Mouse (Mus musculus): Measurements from ENCODE around the gene Rcor2.

The Rcor2 gene

DNA sequence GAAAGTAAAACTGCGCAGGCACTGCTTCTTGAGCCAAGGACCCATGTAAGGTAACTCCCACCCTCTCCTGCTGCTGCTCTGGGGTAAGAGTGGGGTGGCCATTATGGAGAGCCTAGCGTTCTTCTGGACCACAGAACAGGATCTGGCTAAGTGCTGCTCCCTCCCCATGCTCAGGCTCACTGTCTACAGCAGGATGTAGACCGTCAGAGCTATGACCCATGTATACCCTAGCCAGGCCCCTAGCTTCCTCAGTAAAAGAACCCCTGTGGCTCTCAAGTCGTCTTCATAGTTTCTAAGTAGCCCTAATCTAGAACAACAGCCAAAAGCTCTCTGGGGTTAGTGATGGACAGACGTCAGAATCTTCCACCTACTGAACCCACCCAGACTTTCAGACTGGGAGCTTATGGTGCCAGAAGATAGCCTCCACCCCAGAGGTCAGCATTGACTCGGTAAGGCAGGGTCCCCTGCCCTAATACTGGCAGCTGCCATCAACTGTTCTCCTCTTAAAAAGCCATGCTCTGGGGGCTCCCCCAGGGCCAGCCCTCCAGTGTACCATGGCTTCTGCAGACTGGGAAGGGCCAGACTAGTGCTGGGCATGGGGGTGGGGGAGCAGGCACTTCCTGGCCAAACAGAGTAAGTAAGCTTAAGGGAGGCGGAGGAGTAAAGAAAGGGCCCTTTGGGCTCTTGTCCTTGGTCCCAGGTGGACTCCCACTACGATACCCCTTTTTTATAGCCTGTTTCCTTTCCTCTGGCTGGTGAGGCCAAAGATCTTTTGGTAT lies 27.2 kb downstream of the Rcor2 start:
- DNase-seq, result peak in 1 of 2 experiments; percentile 62

DNA sequence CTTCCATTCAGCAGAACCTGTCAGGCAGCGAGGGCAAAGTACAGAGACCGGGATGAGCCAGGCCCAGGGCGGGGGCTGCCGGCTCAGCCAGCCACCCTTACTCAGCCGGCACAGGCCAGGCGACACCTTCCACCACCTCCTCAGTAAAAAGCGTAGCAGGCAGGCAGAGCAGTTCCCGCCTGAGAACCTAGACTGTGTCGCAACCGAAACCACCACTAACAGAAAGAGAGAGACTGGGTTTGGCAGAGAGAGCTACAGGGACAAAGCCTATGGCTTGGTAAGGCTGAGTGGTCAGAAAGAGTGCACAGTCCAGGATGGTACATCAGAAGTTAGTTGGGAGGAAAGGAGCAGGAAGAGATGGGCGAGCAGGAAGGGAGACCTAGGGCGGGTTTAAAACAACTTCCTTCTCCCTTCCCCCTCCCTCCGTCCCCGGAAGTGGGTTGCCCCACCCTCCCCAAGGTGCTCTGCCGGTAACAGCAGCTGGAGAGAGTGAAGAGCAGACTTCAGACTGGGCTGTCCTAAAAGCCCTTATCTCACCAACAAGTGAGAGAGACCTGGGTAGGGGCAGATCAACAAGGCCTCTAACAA lies 28.0 kb downstream of the Rcor2 start:
- peak; percentile 68 to 89 for DNase-seq

DNA sequence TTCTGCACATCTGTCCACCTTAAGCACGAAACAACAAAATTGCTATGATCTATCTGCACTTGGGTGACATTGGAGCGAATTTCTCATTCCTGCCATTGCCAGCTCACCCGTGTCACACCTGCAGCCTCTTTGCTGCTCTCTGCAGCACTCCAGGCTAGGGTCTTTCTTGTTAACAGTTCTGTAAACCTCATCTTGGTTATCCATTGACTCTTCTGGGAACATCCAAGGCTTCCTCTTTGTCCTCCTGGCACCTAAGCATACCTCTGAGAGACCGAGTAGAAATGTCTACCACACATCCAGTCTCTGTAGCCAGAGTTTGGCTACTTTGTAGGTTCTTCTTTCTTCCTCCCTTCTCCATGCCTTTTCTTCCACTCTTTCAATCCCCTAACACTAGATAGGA lies 28.8 kb downstream of the Rcor2 start:
- DNase-seq, result peak in 1 of 2 experiments; percentile 46

DNA sequence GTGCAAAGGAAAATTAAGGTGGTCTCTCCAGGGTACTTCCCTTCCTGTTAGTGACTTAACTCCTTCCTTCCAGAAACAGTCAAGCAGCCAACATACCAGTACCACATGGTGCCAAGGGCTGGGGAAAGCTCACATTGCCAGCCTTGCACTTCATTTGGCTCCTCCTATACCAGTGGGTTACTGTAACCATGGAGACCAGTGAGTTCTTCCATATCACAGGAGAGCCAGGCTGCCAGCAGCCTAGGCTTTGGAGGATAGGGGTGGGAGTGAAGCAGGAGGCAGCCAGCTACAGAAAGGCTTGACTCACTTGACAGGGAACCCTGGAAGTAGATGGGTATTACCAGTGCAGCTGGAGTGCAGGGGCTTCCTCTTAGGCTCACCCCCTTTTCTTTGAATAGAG lies 31.9 kb downstream of the Rcor2 start:
- DNase-seq, result no peak

DNA sequence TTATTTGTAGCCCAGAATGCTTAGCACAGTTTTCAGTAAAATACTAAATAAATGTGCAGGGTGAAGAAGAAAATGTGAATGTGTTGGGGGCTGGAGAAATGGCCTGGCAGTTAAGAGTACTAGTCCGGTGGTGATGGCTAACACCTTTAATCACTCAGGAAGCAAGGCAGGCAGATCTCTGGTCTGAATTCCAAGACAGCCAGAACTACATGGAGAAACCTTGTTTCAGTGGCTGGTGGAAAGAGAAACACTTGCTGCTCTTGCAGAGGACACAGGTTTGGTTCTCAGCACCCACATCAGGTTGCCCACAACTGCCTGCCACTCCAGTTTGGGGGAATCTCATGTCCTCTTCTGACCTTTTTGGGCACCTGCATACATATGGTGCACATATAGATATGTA lies 33.0 kb downstream of the Rcor2 start:
- no peak for DNase-seq

DNA sequence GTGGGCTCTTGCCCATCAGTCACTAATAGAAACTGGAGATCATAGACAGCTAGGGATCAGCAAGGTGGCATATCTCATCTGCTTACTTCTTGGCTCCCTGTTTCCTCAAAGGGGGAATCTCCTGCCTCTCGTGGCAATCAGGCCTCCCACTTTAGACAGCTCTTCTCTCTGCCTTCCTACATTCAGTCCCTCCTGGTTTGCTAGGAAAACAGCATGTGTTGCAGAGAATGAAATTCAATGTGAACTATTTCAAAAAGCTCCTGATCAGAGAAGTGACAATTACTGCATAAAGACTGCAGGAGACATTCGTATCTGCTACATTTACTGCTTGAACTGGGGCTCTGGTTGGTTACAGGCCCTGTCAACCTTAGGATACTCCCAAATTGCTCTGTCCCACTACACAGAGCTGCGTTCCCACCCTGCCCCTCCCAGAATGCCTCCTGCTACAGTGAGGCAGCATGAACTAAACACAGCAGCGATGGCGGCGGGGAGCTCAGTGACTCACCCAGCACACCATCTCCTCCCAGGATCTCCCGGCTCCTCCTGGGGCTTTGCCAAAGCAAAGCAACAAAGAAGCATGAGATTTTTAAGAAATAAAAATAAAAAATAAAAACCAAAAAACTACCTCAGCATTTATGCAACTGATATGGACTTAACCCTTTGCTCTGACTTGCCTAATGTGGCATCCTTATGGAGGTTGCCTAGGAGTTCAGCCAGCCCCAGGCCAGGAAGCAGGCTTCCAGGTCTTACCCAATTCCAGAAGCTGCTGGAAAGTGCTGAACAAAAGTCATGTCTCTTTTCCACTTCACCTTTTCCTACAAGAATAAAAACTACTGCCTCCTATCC lies 34.7 kb downstream of the Rcor2 start:
- DNase-seq, result peak in 1 of 2 experiments; percentile 51

DNA sequence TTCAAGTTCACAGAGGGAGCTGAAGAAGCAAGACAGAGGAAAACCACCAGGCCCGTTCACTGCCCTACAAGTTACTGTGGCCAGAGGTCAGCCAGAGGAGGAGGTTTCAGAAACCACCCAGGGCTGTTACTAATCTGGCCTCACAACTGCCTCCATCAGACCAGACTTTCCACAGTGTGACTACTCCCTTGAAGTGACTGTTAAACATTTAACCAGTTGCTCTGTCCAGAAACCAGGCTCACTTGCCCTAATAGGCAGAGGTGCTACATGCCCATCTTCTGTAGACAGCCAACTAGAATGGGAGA lies 35.3 kb downstream of the Rcor2 start:
- DNase-seq, result peak; percentile 65 to 88

DNA sequence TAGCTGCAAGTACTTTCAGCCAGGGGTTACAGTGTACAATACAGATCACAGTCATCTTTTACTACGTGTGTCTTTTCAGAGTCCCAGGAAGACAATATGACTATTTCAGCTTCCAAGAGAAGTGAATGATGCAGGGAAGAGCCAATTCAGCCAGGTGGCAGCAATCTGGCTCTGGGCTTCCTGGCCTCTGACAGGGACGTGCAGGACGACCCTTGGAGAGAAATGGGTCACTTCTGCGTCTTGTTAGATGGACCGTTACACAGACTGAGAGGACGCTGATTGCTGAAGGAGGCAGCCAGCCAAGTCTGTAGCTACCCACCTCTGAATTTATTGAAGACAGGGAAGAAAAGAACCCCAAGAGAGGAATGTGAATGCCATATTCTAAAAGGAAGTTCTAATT lies 36.7 kb downstream of the Rcor2 start:
- DNase-seq, result no peak

DNA sequence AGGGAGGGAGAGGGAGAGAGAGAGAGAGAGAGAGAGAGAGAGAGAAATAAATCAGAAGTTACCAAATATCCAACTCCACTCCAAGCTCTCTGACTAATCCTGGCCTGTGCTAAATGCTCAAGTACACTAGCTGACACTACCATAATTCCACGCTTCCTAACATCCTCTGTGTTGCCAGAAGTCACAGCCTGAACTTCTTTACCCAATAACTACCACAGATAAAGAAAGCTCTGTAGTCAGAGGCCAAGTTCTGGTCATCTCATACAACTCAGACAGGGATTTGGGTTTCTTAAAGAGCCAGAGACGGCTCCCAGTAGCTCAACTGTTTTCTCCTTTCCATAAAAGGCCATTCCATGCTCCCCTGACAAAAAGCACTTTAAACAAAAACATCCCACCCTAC lies 37.7 kb downstream of the Rcor2 start:
- no peak for DNase-seq

DNA sequence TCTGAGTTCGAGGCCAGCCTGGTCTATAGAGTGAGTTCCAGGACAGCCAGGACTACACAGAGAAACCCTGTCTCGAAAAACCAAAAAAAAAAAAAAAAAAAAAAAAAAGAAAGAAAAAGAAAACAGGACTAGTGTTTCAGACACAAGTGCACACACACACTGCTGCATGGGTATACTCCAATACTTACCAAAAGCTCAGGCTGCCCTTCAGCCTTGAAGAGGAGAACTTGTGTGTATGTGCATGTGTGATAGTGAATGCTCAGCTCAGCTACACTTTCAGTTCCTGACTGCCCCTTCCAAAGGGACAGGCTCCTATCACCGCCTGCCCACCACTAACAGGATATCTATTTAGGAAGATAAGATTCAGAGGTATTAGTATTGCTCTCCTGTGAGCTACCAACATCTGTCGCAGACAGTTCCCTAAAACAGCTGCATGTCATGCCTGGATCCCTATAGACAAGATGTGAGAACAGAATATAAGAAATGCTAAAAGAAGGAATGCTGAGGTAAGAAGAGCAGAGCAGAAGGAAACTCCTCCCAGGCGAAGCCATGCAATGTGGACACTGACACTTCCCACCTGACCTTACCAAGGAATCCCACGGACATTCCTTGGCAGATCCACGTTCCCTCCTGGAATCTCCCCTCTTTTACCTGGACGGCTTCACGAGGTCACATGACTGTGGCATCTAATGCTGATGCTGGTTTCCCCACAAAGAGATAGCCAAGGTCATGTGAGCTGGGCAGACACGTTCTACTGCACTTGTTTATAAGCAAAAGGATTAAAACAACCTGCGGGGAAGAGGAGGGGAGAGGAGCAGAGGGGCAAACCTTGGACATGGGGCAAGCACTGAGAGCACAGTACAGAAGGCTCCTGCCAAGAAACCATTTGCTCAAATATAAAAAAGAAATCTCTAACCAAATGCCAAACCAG lies 38.5 kb downstream of the Rcor2 start:
- DNase-seq, result peak; percentile 77 to 87

DNA sequence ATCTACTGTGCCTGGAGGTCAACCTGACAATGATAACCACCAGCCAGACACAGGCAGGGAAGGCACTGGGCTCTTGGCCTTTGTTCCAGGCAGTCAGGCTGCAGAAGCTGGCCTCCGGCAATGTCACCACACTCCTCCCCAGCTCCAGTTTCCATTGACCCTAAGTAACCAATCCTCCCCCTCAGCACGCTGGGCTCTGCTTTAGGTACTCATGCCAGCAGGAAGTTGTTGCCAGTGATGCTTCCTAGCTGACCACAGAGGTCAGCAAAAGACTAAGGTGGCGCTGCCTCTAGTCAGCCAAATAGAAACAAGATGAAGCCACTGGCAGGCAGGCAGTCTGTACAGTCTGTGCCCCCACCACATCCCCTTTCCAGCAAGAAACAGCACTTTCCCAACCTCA lies 39.8 kb downstream of the Rcor2 start:
- DNase-seq, result peak; percentile 62 to 88

DNA sequence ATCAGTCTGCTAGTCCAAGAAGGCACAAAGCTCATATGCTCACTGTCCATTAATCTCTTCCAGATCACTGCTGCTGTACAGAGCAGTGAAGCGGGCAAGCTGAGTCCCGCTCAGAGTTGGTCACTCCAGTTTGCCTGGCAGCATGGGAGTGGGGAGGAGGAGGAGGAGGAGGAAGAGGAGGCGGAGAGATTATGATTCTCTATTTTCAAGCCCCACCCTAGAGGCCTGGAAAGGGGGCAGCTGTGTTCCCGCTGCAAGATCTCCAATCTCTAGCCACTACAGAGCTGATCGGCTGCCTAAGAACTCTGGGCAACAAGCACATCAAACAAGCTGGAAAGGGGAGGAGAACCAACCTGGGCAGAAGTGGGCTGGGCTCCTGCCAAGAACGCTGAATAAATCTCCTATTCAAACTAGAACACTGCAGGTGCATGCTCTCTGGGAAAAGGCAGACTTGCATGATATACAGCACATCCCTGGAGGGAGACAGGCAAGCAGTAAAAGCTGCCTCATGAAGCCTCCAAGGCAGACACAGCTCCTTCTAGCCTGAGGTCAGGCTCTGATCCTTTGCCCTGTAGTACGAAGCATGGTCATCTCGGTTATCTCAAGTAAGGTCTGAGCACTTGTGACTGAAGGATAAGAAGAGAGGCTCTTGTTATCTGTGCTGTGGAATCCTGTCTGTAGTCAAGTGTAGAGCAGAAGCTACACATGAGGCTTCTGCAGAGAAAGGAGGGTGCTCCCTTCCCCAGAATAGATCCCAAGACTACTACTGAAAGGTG lies 41.1 kb downstream of the Rcor2 start:
- peak; percentile 86 to 90 for DNase-seq

DNA sequence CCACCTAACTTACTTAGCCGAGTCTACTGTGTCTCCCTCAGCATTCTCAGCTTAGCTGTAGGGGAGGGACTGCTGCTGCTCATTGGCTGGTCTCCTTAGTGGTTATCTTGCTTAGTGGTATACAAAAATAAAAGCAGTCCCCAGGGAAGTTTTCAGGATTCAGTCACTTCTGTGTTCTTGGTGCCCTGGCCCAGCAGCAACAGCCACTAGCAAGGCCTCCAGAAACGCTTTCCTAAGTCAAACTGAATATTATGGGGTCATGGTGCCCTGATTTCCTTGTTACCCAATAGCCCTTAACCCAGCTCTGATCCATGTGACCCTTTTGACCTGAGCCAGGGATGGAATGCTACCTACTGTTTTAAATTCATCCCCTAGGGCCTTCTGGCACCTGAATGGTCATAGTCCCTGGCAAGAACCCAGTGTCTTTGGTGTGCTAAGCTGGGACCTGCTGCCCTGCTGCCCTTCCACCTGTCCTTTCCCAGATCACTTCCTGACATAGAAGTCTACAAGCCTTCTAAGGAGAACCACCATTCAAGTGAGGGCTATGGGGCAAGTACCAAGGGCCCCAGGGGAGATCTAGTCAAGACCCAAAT lies 42.7 kb downstream of the Rcor2 start:
- peak; percentile 74 to 87 for DNase-seq

DNA sequence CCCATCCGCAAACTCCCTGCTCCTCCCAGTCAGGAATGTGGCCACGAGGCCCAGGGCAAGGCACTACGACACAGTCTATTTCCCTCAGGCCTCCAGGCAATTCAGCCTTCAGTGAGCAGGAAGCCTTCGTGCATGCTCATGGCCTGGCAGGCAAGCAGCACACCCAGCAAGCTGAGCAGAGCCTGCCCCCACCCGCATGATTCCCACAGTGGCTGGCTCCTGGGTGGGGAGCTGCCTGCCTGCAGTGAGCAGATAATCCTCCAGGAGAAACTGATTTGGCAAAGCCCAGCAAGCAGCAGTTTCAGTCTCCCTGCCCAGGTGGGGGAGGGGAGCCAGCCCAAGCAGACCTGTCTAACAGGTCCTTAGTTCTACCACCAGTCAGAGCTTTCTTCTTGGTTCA lies 43.6 kb downstream of the Rcor2 start:
- peak; percentile 83 to 92 for DNase-seq

DNA sequence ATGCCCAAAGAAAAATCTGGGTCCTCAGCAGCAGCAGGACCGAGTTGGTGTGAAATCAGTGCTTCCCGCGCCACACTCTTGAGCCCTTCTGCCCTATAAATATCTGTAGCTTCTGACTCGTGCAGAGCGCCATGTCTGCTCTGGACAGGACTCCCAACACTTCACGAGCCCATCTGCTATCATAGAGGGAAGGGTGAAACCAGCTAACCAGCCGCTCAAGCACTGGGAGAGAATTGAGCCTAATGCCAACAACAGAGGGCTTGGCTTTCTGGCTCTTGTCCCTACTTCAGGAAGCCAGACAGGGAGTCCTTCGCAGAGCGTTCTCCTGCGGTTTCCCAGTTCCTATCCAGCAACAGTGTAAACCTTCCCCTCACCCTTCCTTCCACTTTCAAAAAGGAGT lies 44.2 kb downstream of the Rcor2 start:
- no peak for DNase-seq

DNA sequence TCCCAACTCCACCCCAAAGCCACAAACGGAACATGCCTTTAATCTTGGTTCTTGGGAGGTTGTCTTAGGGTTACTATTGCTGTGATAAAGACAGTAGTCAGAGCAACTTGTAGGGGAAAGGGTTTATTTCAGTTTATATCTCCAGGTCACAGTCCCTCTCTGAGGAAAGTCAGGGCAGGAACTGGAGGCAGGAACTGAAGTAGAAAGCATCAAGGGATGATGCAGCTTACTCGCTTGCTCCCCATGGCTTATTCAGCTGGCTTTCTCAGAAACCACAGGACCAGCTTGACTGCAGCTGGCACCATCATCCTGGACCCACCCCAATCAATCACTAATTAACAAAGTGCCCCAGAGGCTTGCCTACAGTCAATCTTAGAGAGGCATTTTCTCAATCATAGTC lies 46.5 kb downstream of the Rcor2 start:
- peak in 1 of 2 experiments; percentile 45 for DNase-seq

DNA sequence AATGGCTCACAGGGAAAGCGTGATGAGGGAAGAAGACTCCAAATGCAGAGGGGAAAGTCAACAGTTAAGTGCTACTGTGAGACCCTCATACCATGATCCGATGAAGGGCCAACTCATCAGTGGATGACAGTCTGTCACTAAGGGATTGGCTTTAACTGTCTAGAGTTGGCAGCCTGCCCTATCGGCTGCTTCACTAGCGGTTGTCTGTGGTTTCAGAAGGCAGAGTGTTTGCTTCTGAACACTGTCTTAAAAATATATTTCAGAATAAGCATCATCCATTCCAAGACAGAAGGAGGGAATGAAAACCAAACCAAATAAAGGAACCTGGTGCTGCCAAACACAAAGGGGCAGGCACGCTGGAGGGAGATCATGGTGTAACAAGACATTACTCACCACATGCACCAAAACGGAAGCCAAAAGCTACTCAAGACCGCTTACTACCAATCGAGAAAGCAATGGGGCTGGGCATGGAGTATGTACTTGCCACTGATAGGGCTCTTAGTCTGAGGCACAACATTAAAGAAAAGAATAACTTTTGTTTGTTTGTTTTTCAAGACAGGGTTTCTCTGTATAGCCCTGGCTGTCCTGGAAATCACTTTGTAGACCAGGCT lies 48.0 kb downstream of the Rcor2 start:
- DNase-seq, result peak in 1 of 2 experiments; percentile 44

DNA sequence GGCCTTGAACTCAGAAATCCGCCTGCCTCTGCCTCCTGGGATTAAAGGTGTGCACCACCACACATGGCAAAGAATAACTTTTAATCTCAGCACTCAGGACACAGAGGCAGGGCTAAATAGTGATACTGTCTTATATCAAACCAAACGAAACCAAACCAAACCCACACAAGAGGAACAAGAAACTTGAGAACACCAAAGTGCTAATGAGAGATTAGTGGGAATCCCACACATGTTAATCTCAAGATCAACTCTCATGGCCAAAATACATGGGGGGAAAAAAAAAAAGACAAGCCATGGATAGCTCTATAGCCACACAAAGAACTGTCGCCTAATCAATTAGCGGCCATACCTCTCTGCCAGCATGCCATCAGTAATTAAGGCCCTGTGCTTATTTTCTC lies 48.5 kb downstream of the Rcor2 start:
- DNase-seq, result no peak

DNA sequence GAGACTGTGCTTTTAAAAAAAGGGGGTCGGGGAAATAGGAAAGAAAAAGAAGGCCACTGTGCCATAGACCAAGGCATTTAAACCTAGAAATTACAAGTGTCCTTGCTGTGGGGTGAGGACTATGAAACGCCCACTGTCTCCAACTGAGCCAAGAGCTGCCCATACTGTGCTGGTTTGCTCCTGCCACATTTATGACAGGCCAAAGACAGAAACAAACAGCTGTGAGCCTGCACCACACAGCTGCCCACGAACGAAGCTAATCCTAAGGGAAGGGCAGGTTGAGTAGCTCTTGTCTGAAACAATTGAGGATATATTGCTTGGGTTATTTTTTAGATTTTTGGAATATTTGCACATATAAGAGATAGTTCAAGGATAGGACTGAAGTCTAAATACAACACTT lies 49.7 kb downstream of the Rcor2 start:
- DNase-seq, result no peak

DNA sequence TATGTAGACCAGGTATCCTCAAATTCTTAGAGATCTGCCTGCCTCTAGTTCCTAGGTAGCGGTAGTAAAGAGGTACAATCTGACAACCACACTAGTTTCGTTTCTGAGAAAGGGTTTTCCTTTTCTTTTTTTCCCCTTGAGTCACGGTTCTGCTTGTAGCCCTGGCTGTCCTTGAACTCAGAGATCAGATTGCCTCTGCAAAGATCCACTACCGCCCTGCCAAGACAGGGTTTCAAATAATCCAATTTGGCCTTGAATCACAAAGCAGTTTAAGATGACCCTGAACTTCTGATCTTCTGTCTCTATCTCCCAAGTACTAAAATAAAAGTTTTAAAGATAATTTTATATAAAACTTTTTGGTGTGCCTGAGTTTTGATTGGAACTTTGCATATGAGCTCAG lies 50.6 kb downstream of the Rcor2 start:
- no peak for DNase-seq

DNA sequence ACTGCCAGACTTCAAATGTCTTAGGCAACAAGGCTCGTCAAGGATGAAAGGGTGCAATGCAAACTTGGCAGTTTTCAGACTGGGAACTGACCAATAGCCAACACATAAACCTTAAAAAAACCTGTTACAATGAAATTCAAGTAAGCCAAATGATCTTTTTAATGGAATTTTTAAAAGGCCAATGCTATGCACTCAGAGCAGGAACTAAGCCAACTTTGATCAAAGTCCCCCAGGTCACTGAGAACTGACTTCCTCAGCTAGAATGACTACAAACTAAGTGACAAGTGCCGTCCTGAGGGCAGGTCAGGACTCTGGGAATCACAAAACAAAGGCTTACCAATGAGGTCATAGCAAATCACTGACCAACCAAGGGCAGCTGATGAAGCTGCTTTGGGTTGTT lies 53.1 kb downstream of the Rcor2 start:
- DNase-seq, result peak; percentile 45 to 57

Measured in kidney, postnatal 25 days (tissue).